Mouse (Mus musculus): ENCODE data around the gene Gm12253.

GRCm38 (mm10) chr11:58462170-58462569, 29.8 kb downstream of the Gm12253 start, which contains the start of gene Olfr30:
- TF ChIP-seq CTCF (IDR thresholded peaks at IDR 0.05; ENCODE audit: borderline replicate concordance, insufficient read depth, low read length) = no peak
- TF ChIP-seq POLR2A (IDR thresholded peaks at IDR 0.05; ENCODE audit: low read depth, low read length) = no peak
